Mouse (Mus musculus) myocyte (in vitro differentiated cells): ENCODE measurements at regions not wholly inside any gene's neighbourhood (a gene's known extent, or its start where the extent isn't known, plus 50 kb on each side); places are given as distances from the start of the nearest gene placed in this dataset.

Source experiments
- CEBPB ChIP-seq: IDR thresholded peaks from 2 replicates; pipeline ENCODE4 v1.6.1; 2011; ENCODE audit warnings: mild to moderate bottlenecking, moderate library complexity; ENCODE audit not compliant: poor library complexity, insufficient read depth, severe bottlenecking
- E2F4 ChIP-seq: IDR thresholded peaks from one replicate; pipeline ENCODE4 v1.6.1; 2011; ENCODE audit warnings: mild to moderate bottlenecking, control low read depth, moderate library complexity; ENCODE audit not compliant: insufficient read depth
- MAX ChIP-seq: IDR thresholded peaks from one replicate; pipeline ENCODE4 v1.6.1; 2011; ENCODE audit warnings: low read depth, mild to moderate bottlenecking, control low read depth
- MYOD1 ChIP-seq, 3 experiments: IDR thresholded peaks; one replicate each; pipeline ENCODE4 v1.6.1; 2011; ENCODE audit warnings: control low read depth in 2 of 3, low read depth in 2 of 3, mild to moderate bottlenecking in 2 of 3, moderate library complexity in 1 of 3; ENCODE audit not compliant: insufficient read length in 2 of 3, control insufficient read depth in 1 of 3
- MYOG ChIP-seq, 3 experiments: IDR thresholded peaks; one replicate each; pipeline ENCODE4 v1.6.1; 2011; ENCODE audit warnings: control low read depth in 2 of 3, low read depth in 2 of 3, mild to moderate bottlenecking in 2 of 3; ENCODE audit not compliant: insufficient read length in 2 of 3, control insufficient read depth in 1 of 3, insufficient read depth in 1 of 3
- POLR2A ChIP-seq: IDR thresholded peaks from one replicate; pipeline ENCODE4 v1.6.1; 2011; ENCODE audit warnings: low read depth, mild to moderate bottlenecking, control low read depth, moderate library complexity; ENCODE audit not compliant: insufficient read length
- POLR2AphosphoS2 ChIP-seq: IDR thresholded peaks from one replicate; pipeline ENCODE4 v1.6.1; 2011; ENCODE audit warnings: low read depth, control low read depth; ENCODE audit not compliant: insufficient read length
- SRF ChIP-seq: IDR thresholded peaks from one replicate; pipeline ENCODE4 v1.6.1; 2011; ENCODE audit warnings: low read depth; ENCODE audit not compliant: control insufficient read depth, insufficient read length
- TCF12 ChIP-seq: IDR thresholded peaks from one replicate; pipeline ENCODE4 v1.6.1; 2011; ENCODE audit warnings: mild to moderate bottlenecking, control low read depth; ENCODE audit not compliant: poor library complexity, insufficient read depth, severe bottlenecking
- TCF3 ChIP-seq: IDR thresholded peaks from one replicate; pipeline ENCODE4 v1.6.1; 2011; ENCODE audit warnings: low read depth, control low read depth; ENCODE audit not compliant: insufficient read length
- USF1 ChIP-seq: IDR thresholded peaks from one replicate; pipeline ENCODE4 v1.6.1; 2011; ENCODE audit warnings: low read depth, mild to moderate bottlenecking, control low read depth, moderate library complexity

DNA sequence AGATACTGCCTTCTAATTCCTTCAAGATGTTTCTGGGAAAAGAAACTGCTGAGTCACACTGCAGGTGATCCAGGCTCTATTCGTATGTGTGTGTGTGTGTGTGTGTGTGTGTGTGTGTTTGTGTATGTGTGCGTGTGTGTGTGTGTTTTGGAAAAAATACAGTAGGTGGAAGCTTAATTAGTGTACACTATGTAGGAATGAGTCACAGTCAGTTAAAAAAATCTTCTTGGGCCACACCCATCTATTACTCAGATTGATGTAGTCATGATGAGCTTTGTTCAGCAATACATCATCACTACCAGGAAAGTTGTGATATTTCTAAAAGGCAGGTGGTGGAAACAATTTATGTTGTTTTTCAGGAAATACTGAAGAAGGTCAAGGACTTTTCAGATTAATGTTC is 67.5 kb upstream of the Cask start:
- no peak for TF ChIP-seq POLR2A
- TF ChIP-seq TCF12: no peak
- TF ChIP-seq MAX: no peak
- no peak for TF ChIP-seq POLR2AphosphoS2
- TF ChIP-seq TCF3: no peak
- no peak for TF ChIP-seq E2F4
- no peak for TF ChIP-seq USF1
- no peak for TF ChIP-seq SRF
- no peak for TF ChIP-seq MYOD1 (IDR thresholded peaks at IDR 0.05; ENCODE audit: control insufficient read depth in 1 of 3, insufficient read length in 2 of 3, low read depth in 2 of 3)
- no peak for TF ChIP-seq CEBPB
- no peak for TF ChIP-seq MYOG (IDR thresholded peaks at IDR 0.05; ENCODE audit: control insufficient read depth in 1 of 3, insufficient read depth in 1 of 3, insufficient read length in 2 of 3, low read depth in 2 of 3)
